Mouse (Mus musculus): ENCODE data around the gene Gpatch3.

Gpatch3 gene

GRCm38 (mm10) chr4:133574070-133574842 is at the start of gene Gpatch3:
TSS of gene Gpatch3 (plus strand) at chr4:133574745.
- peak; percentile 88 to 89 for DNase-seq

- no peak for DNase-seq
Measured at GRCm38 (mm10) chr4:133527788-133528187, 46.8 kb upstream of the Gpatch3 start.

- DNase-seq = no peak
Measured at GRCm38 (mm10) chr4:133532777-133533176, 41.8 kb upstream of the Gpatch3 start.

GRCm38 (mm10) chr4:133536081-133536480 is 38.5 kb upstream of the Gpatch3 start:
- DNase-seq = no peak

GRCm38 (mm10) chr4:133536652-133537051 is 37.9 kb upstream of the Gpatch3 start:
- no peak for DNase-seq

- DNase-seq = peak; percentile 95 to 96
Measured at GRCm38 (mm10) chr4:133545272-133546231, 29.0 kb upstream of the Gpatch3 start, which contains the start of gene Nudc. TSS of gene Nudc (minus strand) at chr4:133545996.

GRCm38 (mm10) chr4:133552029-133552428 is 22.5 kb upstream of the Gpatch3 start:
- no peak for DNase-seq

GRCm38 (mm10) chr4:133552768-133553447 is 21.6 kb upstream of the Gpatch3 start, which contains the start of gene Nr0b2:
TSS of gene Nr0b2 (plus strand) at chr4:133553376.
- DNase-seq = peak; percentile 20 to 21

GRCm38 (mm10) chr4:133553448-133554330 is 20.9 kb upstream of the Gpatch3 start:
- DNase-seq = no peak

- no peak for DNase-seq
Measured at GRCm38 (mm10) chr4:133557041-133557717, 17.4 kb upstream of the Gpatch3 start.

- no peak for DNase-seq
Measured at GRCm38 (mm10) chr4:133559846-133560245, 14.7 kb upstream of the Gpatch3 start.

GRCm38 (mm10) chr4:133561622-133562021 is 12.9 kb upstream of the Gpatch3 start:
- no peak for DNase-seq

GRCm38 (mm10) chr4:133563123-133563571 is 11.4 kb upstream of the Gpatch3 start:
- DNase-seq = no peak

GRCm38 (mm10) chr4:133567251-133567650 is 7.3 kb upstream of the Gpatch3 start:
- DNase-seq = no peak

- DNase-seq = no peak
Measured at GRCm38 (mm10) chr4:133569291-133570065, 5.1 kb upstream of the Gpatch3 start.

- DNase-seq = no peak
Measured at GRCm38 (mm10) chr4:133570066-133570466, 4.5 kb upstream of the Gpatch3 start.

- no peak for DNase-seq
Measured at GRCm38 (mm10) chr4:133574843-133575202, 278 bp downstream of the Gpatch3 start.

GRCm38 (mm10) chr4:133577983-133578382 is 3.4 kb downstream of the Gpatch3 start:
- no peak for DNase-seq

GRCm38 (mm10) chr4:133583690-133584058 is 9.1 kb downstream of the Gpatch3 start:
- DNase-seq = no peak

Measured in B cell, adult 2 months (primary cell).